Mouse (Mus musculus) urinary bladder, postnatal 10 days (tissue): ENCODE results near the gene Stoml1.

Source experiments
- DNase-seq: peaks from one replicate; pipeline ENCODE4 v3.0.0; 2022; ENCODE audit warnings: low spot score

Gene Stoml1

DNA sequence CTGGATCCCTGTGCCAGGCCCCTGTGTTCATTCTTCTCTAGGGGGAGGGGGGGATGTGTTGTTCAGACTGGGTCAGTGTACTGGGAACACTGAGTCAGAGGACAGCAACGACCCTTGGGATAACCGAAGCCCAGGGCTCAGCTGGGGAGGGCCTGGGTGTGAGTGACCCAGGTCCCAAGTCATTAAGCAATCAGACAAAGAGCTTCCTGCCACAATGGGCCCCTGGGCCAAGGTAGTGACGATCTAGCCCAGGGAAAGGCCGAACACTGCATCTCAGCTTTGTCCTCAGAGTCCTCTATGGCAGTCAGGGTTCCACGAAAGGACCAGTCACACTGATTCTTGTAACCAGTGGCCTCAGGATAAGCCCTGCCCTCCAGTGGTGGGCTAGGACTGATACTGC, 50.2 kb downstream of the Stoml1 start:
- no peak for DNase-seq

DNA sequence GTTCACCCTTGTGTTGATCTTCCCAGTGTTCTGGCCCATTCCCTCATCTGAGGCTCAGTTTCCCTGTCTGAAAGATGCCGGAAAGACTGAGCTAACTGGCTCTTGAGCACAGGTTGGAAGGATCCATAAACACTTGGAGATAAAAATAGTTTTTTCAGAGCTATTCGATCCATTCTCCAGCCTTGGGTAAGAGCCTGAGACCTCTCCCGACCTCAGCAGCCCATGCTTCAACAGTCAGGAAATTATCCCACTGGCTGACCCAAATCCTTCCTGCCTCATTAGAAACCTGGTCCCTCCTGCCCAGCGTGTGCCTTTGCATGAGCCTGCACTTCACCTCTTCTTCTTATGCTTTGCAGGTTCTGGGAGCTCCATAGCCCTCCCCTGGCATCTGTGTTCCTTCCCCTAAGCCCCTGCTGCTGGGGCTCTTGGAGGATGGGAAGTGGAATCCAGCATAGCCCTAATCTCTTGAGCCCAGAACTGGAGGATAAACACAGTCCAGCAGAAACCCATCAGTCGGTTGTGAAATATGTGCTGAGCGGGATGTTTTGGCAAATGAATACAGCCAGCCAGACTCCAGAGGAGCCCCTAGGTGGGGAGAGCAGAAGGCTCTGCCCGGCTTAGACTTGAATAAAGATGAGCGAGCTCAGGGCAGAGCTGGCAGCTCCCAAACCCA, 50.8 kb downstream of the Stoml1 start:
- no peak for DNase-seq

DNA sequence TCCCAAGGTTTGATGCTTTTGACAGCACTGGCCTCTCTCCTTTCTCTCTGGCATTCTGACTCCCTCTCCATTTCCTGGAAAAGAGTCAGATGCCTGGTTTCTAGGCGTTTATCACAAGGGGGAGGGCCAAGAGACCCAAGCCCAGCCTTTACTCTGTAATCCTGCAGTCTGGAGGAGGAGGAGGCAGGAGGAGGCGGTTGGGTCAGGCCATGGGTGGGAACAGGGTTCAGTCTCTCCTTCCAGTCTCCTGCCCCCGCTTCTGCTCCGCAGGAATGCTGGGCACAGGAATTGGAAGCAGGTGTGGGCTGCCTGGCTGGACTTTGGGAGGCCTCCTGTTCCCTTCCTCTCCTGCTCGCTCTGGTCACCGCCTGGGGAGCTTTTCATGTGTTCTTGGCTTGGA, 52.7 kb downstream of the Stoml1 start:
- no peak for DNase-seq

DNA sequence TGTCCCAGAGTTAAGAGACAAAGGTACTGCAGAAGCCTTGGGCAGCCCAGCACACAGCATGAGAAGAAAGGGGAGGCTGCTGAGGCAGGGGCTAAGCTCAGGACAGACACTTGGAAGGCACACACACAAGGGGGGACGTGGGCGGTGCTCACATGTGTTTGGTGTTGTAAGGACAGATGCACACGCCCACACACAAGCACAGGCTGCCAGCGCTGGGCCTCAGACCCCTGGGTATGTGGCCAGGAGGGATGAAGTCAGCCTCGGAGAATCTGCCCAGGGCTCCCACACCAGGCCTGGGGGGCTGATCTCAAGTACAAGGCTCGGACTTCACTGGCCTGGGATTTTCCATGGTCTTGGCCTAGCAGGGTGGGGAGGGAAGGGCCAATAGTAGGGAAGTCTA, 55.4 kb downstream of the Stoml1 start:
- DNase-seq = no peak

DNA sequence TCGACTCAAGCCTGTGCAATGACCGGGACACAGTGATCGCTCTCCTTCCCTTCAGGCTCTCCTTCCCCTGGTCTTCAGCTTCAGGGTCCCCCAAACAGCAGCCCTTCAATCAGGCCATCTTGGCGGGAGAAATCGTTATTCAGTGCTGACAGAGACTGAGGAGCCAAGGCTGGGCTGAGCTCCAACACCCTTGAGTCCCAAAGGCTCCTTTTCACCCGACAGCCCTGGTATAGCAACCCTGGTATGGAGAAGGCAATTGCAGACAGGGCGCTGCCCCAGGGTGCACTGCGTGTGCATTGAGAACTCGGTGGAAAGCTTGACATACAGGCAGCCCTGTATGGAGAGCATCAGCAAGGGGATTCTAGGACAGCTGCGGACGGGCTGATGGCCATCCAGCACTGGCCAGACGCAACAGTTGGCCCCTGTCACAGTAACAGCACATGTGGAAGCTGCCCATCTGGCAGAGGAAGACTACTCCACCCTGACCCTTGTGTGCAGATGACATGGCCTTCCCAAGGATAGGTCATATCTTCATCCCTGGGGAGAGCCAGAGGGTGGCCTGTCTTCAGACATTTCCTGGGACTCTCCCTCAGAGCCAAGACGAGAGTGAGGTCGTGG, 57.2 kb downstream of the Stoml1 start:
- DNase-seq = no peak

DNA sequence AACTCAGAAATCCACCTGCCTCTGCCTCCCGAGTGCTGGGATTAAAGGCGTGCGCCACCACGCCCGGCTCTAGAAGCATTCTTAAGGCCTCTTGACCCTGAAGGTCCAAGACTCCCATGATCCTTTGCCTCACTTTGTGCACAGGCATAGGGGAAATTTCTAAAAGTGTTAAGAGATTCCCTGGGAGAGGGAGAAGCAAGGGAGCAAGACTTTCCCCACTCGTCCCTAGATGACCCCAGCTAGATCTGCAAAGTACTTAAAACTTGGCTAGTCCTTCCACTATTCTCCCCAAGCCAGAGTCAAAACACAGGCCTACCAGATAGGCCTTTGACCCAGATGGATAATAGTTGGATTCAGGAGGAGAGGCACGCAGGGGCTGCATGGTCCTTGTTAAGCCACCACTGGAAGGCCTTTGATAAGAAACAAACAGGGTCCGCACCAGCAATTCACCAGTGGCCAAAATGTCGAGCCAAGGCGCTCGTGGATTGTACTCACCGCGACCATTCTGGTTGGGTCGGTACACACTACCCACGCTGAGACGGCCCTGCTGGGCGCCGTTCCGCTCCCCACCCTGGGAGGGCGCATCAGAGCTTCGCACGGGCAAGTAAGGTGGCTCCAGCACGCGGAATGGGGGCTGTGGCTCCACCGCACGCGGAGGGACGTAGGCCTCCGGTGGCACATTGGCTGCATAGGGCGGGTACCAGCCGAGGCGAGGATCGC, 58.4 kb downstream of the Stoml1 start:
- no peak for DNase-seq
